Mouse (Mus musculus): ENCODE data around the gene Pcare. TPM values are rescaled to one million over a fixed set of nuclear protein-coding genes. Genes with fewer than 3 reads are reported as not detected.

Pcare gene
- polyA plus RNA-seq, 1 experiment from 2014 or later, result not detected

- WGBS, result 88% methylated on average over 11 of the region's 11 CpGs
- Histone ChIP-seq H3K9ac (replicated peaks; ENCODE audit: low read length) (no peak overlapping the region), H3K36me3 (replicated peaks; ENCODE audit: control insufficient read depth, insufficient read depth, low read depth, low read length) (no peaks in the 10 kb centered on the region), H3K27ac (replicated peaks; ENCODE audit: low read depth, low read length) (no peak overlapping the region), H3K27me3 (ENCODE audit: control insufficient read depth, insufficient read depth, low read length) (no peaks in the 10 kb centered on the region), H3K4me2 (ENCODE audit: low read depth, low read length) (no peak overlapping the region), H3K9me3 (replicated peaks; ENCODE audit: control insufficient read depth, low read length) (no peaks in the 10 kb centered on the region), H3K4me3 (ENCODE audit: low read depth, low read length) (no peak overlapping the region), H3K4me1 (ENCODE audit: control insufficient read depth, insufficient read depth, low read length) (no peaks in the 10 kb centered on the region)
- no peak for ATAC-seq (replicated peaks; ENCODE audit: insufficient number of reproducible peaks, low FRiP score, low TSS enrichment, low read depth)
- no peak for DNase-seq (ENCODE audit: low spot score)
Observed at GRCm38 (mm10) chr17:71698619-71698956, 54.1 kb downstream of the Pcare start.

GRCm38 (mm10) chr17:71697896-71698618 lies 54.6 kb downstream of the Pcare start:
- DNase-seq (ENCODE audit: low spot score) (no peak), ATAC-seq (replicated peaks; ENCODE audit: insufficient number of reproducible peaks, low FRiP score, low TSS enrichment, low read depth) (no peak)
- no peaks in the 10 kb centered on the region for H3K4me1 ChIP-seq (ENCODE audit: control insufficient read depth, insufficient read depth, low read length)
- no peaks in the 10 kb centered on the region for H3K9me3 ChIP-seq (replicated peaks; ENCODE audit: control insufficient read depth, low read length)
- H3K27me3 ChIP-seq (ENCODE audit: control insufficient read depth, insufficient read depth, low read length), result no peaks in the 10 kb centered on the region
- WGBS, result 77% methylated on average over 11 of the region's 11 CpGs
- no peak overlapping the region for H3K4me3 ChIP-seq (ENCODE audit: low read depth, low read length)
- H3K27ac ChIP-seq (replicated peaks; ENCODE audit: low read depth, low read length), result no peak overlapping the region
- no peaks in the 10 kb centered on the region for H3K36me3 ChIP-seq (replicated peaks; ENCODE audit: control insufficient read depth, insufficient read depth, low read depth, low read length)
- H3K9ac ChIP-seq (replicated peaks; ENCODE audit: low read length), result no peak overlapping the region
- H3K4me2 ChIP-seq (ENCODE audit: low read depth, low read length), result no peak overlapping the region

DNA sequence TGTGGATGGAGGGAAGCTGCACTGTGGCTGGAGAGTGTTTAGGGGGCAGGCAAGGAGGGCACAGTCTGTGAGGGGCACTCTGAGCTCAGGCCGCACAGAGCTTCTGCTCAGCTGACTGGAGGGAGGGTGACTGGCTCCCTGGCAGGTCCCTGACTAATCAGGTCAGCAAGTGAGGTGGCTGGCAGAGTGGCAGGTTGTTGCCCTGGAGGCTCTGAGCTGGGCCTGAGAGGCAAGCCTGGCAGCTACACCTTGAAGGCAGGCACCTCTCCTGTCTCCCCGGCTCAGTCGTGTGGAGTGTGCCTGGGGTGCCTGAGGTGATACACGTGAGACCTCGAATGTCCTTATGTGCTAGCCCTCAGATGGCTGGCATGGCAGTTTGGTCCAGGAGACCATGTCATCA lies 56.3 kb downstream of the Pcare start:
- no peak for ATAC-seq (replicated peaks; ENCODE audit: insufficient number of reproducible peaks, low FRiP score, low TSS enrichment, low read depth)
- H3K4me3 ChIP-seq (ENCODE audit: low read depth, low read length), result no peak overlapping the region

GRCm38 (mm10) chr17:71695716-71696315 lies 56.9 kb downstream of the Pcare start:
- ATAC-seq (replicated peaks; ENCODE audit: insufficient number of reproducible peaks, low FRiP score, low TSS enrichment, low read depth) (no peak), DNase-seq (ENCODE audit: low spot score) (no peak)
- Histone ChIP-seq H3K4me3 (ENCODE audit: low read depth, low read length) (no peak overlapping the region), H3K27ac (replicated peaks; ENCODE audit: low read depth, low read length) (no peak overlapping the region), H3K4me1 (ENCODE audit: control insufficient read depth, insufficient read depth, low read length) (no peaks in the 10 kb centered on the region), H3K27me3 (ENCODE audit: control insufficient read depth, insufficient read depth, low read length) (no peaks in the 10 kb centered on the region), H3K9me3 (replicated peaks; ENCODE audit: control insufficient read depth, low read length) (no peaks in the 10 kb centered on the region), H3K9ac (replicated peaks; ENCODE audit: low read length) (no peak overlapping the region), H3K36me3 (replicated peaks; ENCODE audit: control insufficient read depth, insufficient read depth, low read depth, low read length) (no peaks in the 10 kb centered on the region), H3K4me2 (ENCODE audit: low read depth, low read length) (no peak overlapping the region)
- WGBS, result 74% methylated on average over 15 of the region's 15 CpGs

More for the DNA sequence above, 56.3 kb downstream of the Pcare start:
- Histone ChIP-seq H3K4me2 (ENCODE audit: low read depth, low read length) (no peak overlapping the region), H3K27ac (replicated peaks; ENCODE audit: low read depth, low read length) (no peak overlapping the region), H3K9ac (replicated peaks; ENCODE audit: low read length) (no peak overlapping the region), H3K36me3 (replicated peaks; ENCODE audit: control insufficient read depth, insufficient read depth, low read depth, low read length) (no peaks in the 10 kb centered on the region), H3K27me3 (ENCODE audit: control insufficient read depth, insufficient read depth, low read length) (no peaks in the 10 kb centered on the region), H3K4me1 (ENCODE audit: control insufficient read depth, insufficient read depth, low read length) (no peaks in the 10 kb centered on the region), H3K9me3 (replicated peaks; ENCODE audit: control insufficient read depth, low read length) (no peaks in the 10 kb centered on the region)
- DNase-seq (ENCODE audit: low spot score), result no peak
- WGBS, result 89% methylated on average over 5 of the region's 5 CpGs

DNA sequence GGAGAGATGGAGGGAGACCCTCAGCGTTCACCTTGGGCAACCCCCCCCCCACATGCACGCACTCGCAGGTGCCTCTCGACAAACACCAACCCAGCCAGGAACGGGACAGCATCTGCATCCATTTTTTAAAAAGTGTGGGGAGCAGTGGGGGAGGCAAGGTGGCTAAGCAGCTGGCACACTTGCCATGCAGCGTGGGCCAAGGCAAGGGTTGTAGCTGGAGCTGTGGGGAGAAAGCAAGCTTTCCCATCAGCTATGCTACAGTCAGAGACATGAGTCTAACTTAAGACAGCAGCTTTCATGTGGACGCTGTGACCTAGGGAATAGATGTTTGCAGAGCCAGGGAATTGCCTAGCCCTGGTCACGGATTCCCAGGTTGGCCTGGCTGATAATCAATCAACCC lies 57.5 kb downstream of the Pcare start:
- H3K9me3 ChIP-seq (replicated peaks; ENCODE audit: control insufficient read depth, low read length), result no peaks in the 10 kb centered on the region
- H3K27ac ChIP-seq (replicated peaks; ENCODE audit: low read depth, low read length), result no peak overlapping the region
- 84% methylated on average over 8 of the region's 8 CpGs for WGBS
- H3K27me3 ChIP-seq (ENCODE audit: control insufficient read depth, insufficient read depth, low read length), result no peaks in the 10 kb centered on the region
- ATAC-seq (replicated peaks; ENCODE audit: insufficient number of reproducible peaks, low FRiP score, low TSS enrichment, low read depth) (no peak), DNase-seq (ENCODE audit: low spot score) (no peak)
- H3K36me3 ChIP-seq (replicated peaks; ENCODE audit: control insufficient read depth, insufficient read depth, low read depth, low read length), result no peaks in the 10 kb centered on the region
- no peaks in the 10 kb centered on the region for H3K4me1 ChIP-seq (ENCODE audit: control insufficient read depth, insufficient read depth, low read length)
- H3K4me2 ChIP-seq (ENCODE audit: low read depth, low read length), result no peak overlapping the region
- H3K9ac ChIP-seq (replicated peaks; ENCODE audit: low read length), result no peak overlapping the region
- no peak overlapping the region for H3K4me3 ChIP-seq (ENCODE audit: low read depth, low read length)

DNA sequence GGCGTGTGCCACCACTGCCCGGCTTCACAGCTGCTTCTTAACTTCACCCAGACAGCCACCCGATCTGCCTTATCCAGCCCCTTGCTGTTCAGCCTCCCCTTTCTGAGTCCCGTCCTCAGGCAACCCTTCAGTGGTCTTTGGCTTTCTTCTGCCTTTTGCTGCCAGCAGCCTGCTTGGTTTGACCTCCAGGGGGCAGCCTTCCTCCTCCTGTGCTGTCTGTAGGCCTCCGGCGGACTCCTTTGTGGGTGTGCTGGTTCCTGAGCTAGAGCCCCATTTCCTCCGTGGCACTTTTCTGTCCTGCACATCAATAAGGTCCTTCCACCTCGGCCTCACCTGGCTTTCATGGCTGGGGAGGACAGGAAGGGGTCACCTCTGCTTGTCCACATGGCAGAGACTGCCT lies 58.9 kb downstream of the Pcare start:
- H3K27me3 ChIP-seq (ENCODE audit: control insufficient read depth, insufficient read depth, low read length), result no peaks in the 10 kb centered on the region
- no peak overlapping the region for H3K27ac ChIP-seq (replicated peaks; ENCODE audit: low read depth, low read length)
- H3K4me2 ChIP-seq (ENCODE audit: low read depth, low read length), result no peak overlapping the region
- H3K9me3 ChIP-seq (replicated peaks; ENCODE audit: control insufficient read depth, low read length), result no peaks in the 10 kb centered on the region
- H3K4me3 ChIP-seq (ENCODE audit: low read depth, low read length), result no peak overlapping the region
- peak; percentile 47 for DNase-seq (ENCODE audit: low spot score)
- no peak for ATAC-seq (replicated peaks; ENCODE audit: insufficient number of reproducible peaks, low FRiP score, low TSS enrichment, low read depth)
- no peak overlapping the region for H3K9ac ChIP-seq (replicated peaks; ENCODE audit: low read length)
- WGBS, result 46% methylated on average over 8 of the region's 8 CpGs
- H3K36me3 ChIP-seq (replicated peaks; ENCODE audit: control insufficient read depth, insufficient read depth, low read depth, low read length), result no peaks in the 10 kb centered on the region
- H3K4me1 ChIP-seq (ENCODE audit: control insufficient read depth, insufficient read depth, low read length), result no peaks in the 10 kb centered on the region

Other genes with a start within 250 kb of the Pcare start
- gene Ndc80, start 226.0 kb downstream of the Pcare start, polyA plus RNA-seq (2014; fragmentation: Nextera tagmentation; extraction: Ambion mirVana), result 60.9 and 76.3 TPM in 2 replicates
- gene Spdya, start 200.8 kb downstream of the Pcare start, polyA plus RNA-seq (2014; fragmentation: Nextera tagmentation; extraction: Ambion mirVana), result 0.74 and 1.4 TPM in 2 replicates
- gene Wdr43, start 137.0 kb downstream of the Pcare start, polyA plus RNA-seq (2014; fragmentation: Nextera tagmentation; extraction: Ambion mirVana), result 104 and 113 TPM in 2 replicates
- not detected in 2 replicates for gene Togaram2, start 79.6 kb downstream of the Pcare start, polyA plus RNA-seq (2014; fragmentation: Nextera tagmentation; extraction: Ambion mirVana)
- gene Clip4, start 15.6 kb upstream of the Pcare start, polyA plus RNA-seq (2014; fragmentation: Nextera tagmentation; extraction: Ambion mirVana), result 4.4 and 5.0 TPM in 2 replicates

Data from embryonic facial prominence, embryonic 11.5 days (tissue).